Comparison of ENCODE assay signal across 8 mouse cellular contexts in genomic region chr15:89497391-89498048, GRCm38 (mm10). TPM values are rescaled to one million over a fixed set of nuclear protein-coding genes. Genes with fewer than 3 reads are reported as not detected.
DNase-seq lines count a peak whose midpoint lies in the region; ATAC-seq lines count a peak whose summit lies in the region.

No protein-coding gene starts in this region.

- peaks cover 51% of the 10 kb centered on the region for H3K4me1 ChIP-seq in megakaryocyte, embryonic 14.5 days
- peaks cover 6% of the 10 kb centered on the region for H3K4me1 ChIP-seq in heart, embryonic 16.5 days (ENCODE audit: control insufficient read depth, insufficient read depth, low read length)

- no peaks in the 10 kb centered on the region for H3K27me3 ChIP-seq in megakaryocyte, embryonic 14.5 days (replicated peaks)
- peaks cover 37% of the 10 kb centered on the region for H3K27me3 ChIP-seq in heart, embryonic 16.5 days (ENCODE audit: control insufficient read depth, insufficient read depth, low read length)

- DNase-seq in kidney, postnatal 14 days, result peak; percentile 79
- DNase-seq in lung, postnatal 4 days, result peak; percentile 72 to 87
- DNase-seq in frontal cortex, adult 2 months (ENCODE audit: extremely low spot score in 1 of 2, low spot score in 1 of 2), result no peak
- DNase-seq in c-Kit-positive CD71-positive TER-119-positive erythroid progenitor cells, embryonic 14.5 days (ENCODE audit: low spot score), result no peak
- no peak for DNase-seq in cerebellum, postnatal 4 days (ENCODE audit: low spot score in 2 of 2)

- no peak for ATAC-seq in megakaryocyte, adult 5-6 weeks (ENCODE audit: poor library complexity, severe bottlenecking)
- ATAC-seq in heart, embryonic 16.5 days (replicated peaks; ENCODE audit: extremely low read depth, insufficient read depth, low FRiP score), result peak; percentile 78

- 25% methylated on average over 4 of the region's 4 CpGs for WGBS in heart, embryonic 16.5 days

- peaks cover 24% of the 10 kb centered on the region for H3K36me3 ChIP-seq in megakaryocyte, embryonic 14.5 days (replicated peaks; ENCODE audit: low read length)
- no peaks in the 10 kb centered on the region for H3K36me3 ChIP-seq in heart, embryonic 16.5 days (ENCODE audit: control insufficient read depth, insufficient read depth)

- H3K4me2 ChIP-seq in heart, embryonic 16.5 days (ENCODE audit: low read depth, low read length), result no peak overlapping the region

- H3K27ac ChIP-seq in heart, embryonic 16.5 days (ENCODE audit: low read length), result peak overlapping the region; percentile 84

- no peaks in the 10 kb centered on the region for H3K9me3 ChIP-seq in megakaryocyte, embryonic 14.5 days
- H3K9me3 ChIP-seq in heart, embryonic 16.5 days (replicated peaks; ENCODE audit: control insufficient read depth, low read length), result peaks cover 4% of the 10 kb centered on the region; the same call in 1 of the 2 replicates

- peak overlapping the region; percentile 75 for H3K9ac ChIP-seq in heart, embryonic 16.5 days (ENCODE audit: low read length)

- H3K4me3 ChIP-seq in megakaryocyte, embryonic 14.5 days (replicated peaks), result peak overlapping the region; percentile 96
- peak overlapping the region; percentile 75 for H3K4me3 ChIP-seq in heart, embryonic 16.5 days (ENCODE audit: low read length)

RNA-seq across cellular contexts. Expression of gene Shank3, which starts 1.9 kb away (rescaled TPM):
- 37.4 and 85.0 TPM in 2 replicates for polyA plus RNA-seq in megakaryocyte, embryonic 14.5 days (2012; ENCODE audit: insufficient read depth, low replicate concordance)
- 0.09 and 0.11 TPM in 2 replicates for total RNA-seq in megakaryocyte, adult 5-6 weeks (2015)
- not detected in 2 replicates for total RNA-seq in megakaryocyte, adult 5-6 weeks (2017)
- 1.6 and 2.0 TPM in 2 replicates for polyA plus RNA-seq in heart, embryonic 16.5 days (2015; fragmentation: Nextera tagmentation; extraction: Ambion mirVana)
- polyA plus RNA-seq in frontal cortex, adult 2 months (2012; rRNA removed), result 76.4 and 84.0 TPM in 2 replicates

RNA-seq across cellular contexts. Expression of gene Arsa, which starts 20.3 kb away (rescaled TPM):
- 82.1 and 91.3 TPM in 2 replicates for polyA plus RNA-seq in megakaryocyte, embryonic 14.5 days (2012; ENCODE audit: insufficient read depth, low replicate concordance)
- total RNA-seq in megakaryocyte, adult 5-6 weeks (2015), result 9.2 and 10.1 TPM in 2 replicates
- 11.1 and 14.1 TPM in 2 replicates for total RNA-seq in megakaryocyte, adult 5-6 weeks (2017)
- polyA plus RNA-seq in heart, embryonic 16.5 days (2015; fragmentation: Nextera tagmentation; extraction: Ambion mirVana), result 15.9 and 17.3 TPM in 2 replicates
- polyA plus RNA-seq in frontal cortex, adult 2 months (2012; rRNA removed), result 29.6 and 34.9 TPM in 2 replicates

RNA-seq across cellular contexts. Expression of gene Mapk8ip2, which starts 43.8 kb away (rescaled TPM):
- polyA plus RNA-seq in megakaryocyte, embryonic 14.5 days (2012; ENCODE audit: insufficient read depth, low replicate concordance), result not detected in 2 replicates
- total RNA-seq in megakaryocyte, adult 5-6 weeks (2015), result not detected in 2 replicates
- total RNA-seq in megakaryocyte, adult 5-6 weeks (2017), result not detected in 2 replicates
- polyA plus RNA-seq in heart, embryonic 16.5 days (2015; fragmentation: Nextera tagmentation; extraction: Ambion mirVana), result 0.11 and 0.29 TPM in 2 replicates
- 123 and 134 TPM in 2 replicates for polyA plus RNA-seq in frontal cortex, adult 2 months (2012; rRNA removed)

Comparison
In these comparisons a context has a peak if more than half of its experiments do, and no peak if none do; other contexts are left out.
1. DNase-seq: peak in kidney, postnatal 14 days (single experiment) and lung, postnatal 4 days (2 of 2); none in frontal cortex, adult 2 months (0 of 2), c-Kit-positive CD71-positive TER-119-positive erythroid progenitor cells, embryonic 14.5 days (single experiment) and cerebellum, postnatal 4 days (0 of 2).
2. RNA of gene Shank3, which starts 1.9 kb away (polyA plus RNA-seq): 76.4 to 84.0 TPM in frontal cortex, adult 2 months and 37.4 to 85.0 TPM in megakaryocyte, embryonic 14.5 days; 1.6 to 2.0 TPM in heart, embryonic 16.5 days; every median in the first group is over 10 times any median in the second.
3. RNA of gene Mapk8ip2, which starts 43.8 kb away (polyA plus RNA-seq): 123 to 134 TPM in frontal cortex, adult 2 months; 0.11 to 0.29 TPM in heart, embryonic 16.5 days and not detected in megakaryocyte, embryonic 14.5 days; every median in the first group is over 10 times any median in the second.